Mouse (Mus musculus) macrophage (primary cell): ENCODE results near the gene Lrrc4c. TPM values are rescaled to one million over a fixed set of nuclear protein-coding genes. Genes with fewer than 3 reads are reported as not detected.

ENCODE experiments used
- H3K27ac ChIP-seq: fragments of 350-480 bp; formaldehyde crosslinking; 2 replicates; pipeline ENCODE4 v1.9.0; 2021
- H3K36me3 ChIP-seq: fragments of 350-480 bp; formaldehyde crosslinking; 2 replicates; pipeline ENCODE4 v1.9.0; 2021; ENCODE audit errors: inconsistent target
- H3K4me3 ChIP-seq: fragments of 350-480 bp; formaldehyde crosslinking; 2 replicates; pipeline ENCODE4 v1.9.0; 2021; ENCODE audit errors: inconsistent target
- H3K79me2 ChIP-seq: fragments of 350-480 bp; formaldehyde crosslinking; 2 replicates; pipeline ENCODE4 v1.9.0; 2021; ENCODE audit errors: inconsistent target
- WGBS: methylation state at CpG from one replicate; pipeline ENCODE4 v1.1.7; 2026; ENCODE audit warnings: inconsistent platforms; ENCODE audit not compliant: missing documents; 5-methylcytosine and 5-hydroxymethylcytosine counted together
- polyA plus RNA-seq: library from polyadenylated mRNA; stranded (reverse); fragments of 250-400 nt; gene quantifications from 3 replicates; pipeline ENCODE4 v1.2.4, GENCODE M21; 2018; ENCODE audit warnings: inconsistent platforms

Gene Lrrc4c
- polyA plus RNA-seq, 1 experiment from 2014 or later: not detected

- Histone ChIP-seq H3K27ac (no peak overlapping the region), H3K4me3 (no peak overlapping the region), H3K36me3 (no peaks in the 10 kb centered on the region), H3K79me2 (no peaks in the 10 kb centered on the region)
- 81% methylated on average over 10 of the region's 10 CpGs for WGBS
Measured at GRCm38 (mm10) chr2:97478175-97478924, 1160.4 kb downstream of the Lrrc4c start.

GRCm38 (mm10) chr2:97478925-97479298, 1160.9 kb downstream of the Lrrc4c start:
- 90% methylated on average over 4 of the region's 4 CpGs for WGBS
- Histone ChIP-seq H3K4me3 (no peak overlapping the region), H3K79me2 (no peaks in the 10 kb centered on the region), H3K36me3 (no peaks in the 10 kb centered on the region), H3K27ac (no peak overlapping the region)

GRCm38 (mm10) chr2:97484990-97485389, 1167.0 kb downstream of the Lrrc4c start:
- Histone ChIP-seq H3K79me2 (no peaks in the 10 kb centered on the region), H3K36me3 (no peaks in the 10 kb centered on the region), H3K4me3 (no peak overlapping the region), H3K27ac (no peak overlapping the region)
- WGBS: 79% methylated on average over 1 of the region's 1 CpGs

GRCm38 (mm10) chr2:97485609-97486008, 1167.6 kb downstream of the Lrrc4c start:
- no peak overlapping the region for H3K4me3 ChIP-seq
- WGBS: 90% methylated on average over 2 of the region's 2 CpGs
- H3K79me2 ChIP-seq: no peaks in the 10 kb centered on the region
- H3K27ac ChIP-seq: no peak overlapping the region
- no peaks in the 10 kb centered on the region for H3K36me3 ChIP-seq

- H3K36me3 ChIP-seq: no peaks in the 10 kb centered on the region
- no peak overlapping the region for H3K4me3 ChIP-seq
- H3K79me2 ChIP-seq: no peaks in the 10 kb centered on the region
- H3K27ac ChIP-seq: no peak overlapping the region
- WGBS: 81% methylated on average over 5 of the region's 5 CpGs
Measured at GRCm38 (mm10) chr2:97487567-97487966, 1169.6 kb downstream of the Lrrc4c start.

- Histone ChIP-seq H3K36me3 (no peaks in the 10 kb centered on the region), H3K79me2 (no peaks in the 10 kb centered on the region), H3K4me3 (no peak overlapping the region), H3K27ac (no peak overlapping the region)
Measured at GRCm38 (mm10) chr2:97497069-97497468, 1179.1 kb downstream of the Lrrc4c start.

GRCm38 (mm10) chr2:97502501-97502900, 1184.5 kb downstream of the Lrrc4c start:
- Histone ChIP-seq H3K79me2 (no peaks in the 10 kb centered on the region), H3K36me3 (no peaks in the 10 kb centered on the region), H3K27ac (no peak overlapping the region), H3K4me3 (no peak overlapping the region)
- 78% methylated on average over 1 of the region's 1 CpGs for WGBS

- no peak overlapping the region for H3K27ac ChIP-seq
- no peak overlapping the region for H3K4me3 ChIP-seq
- 34% methylated on average over 5 of the region's 5 CpGs for WGBS
- no peaks in the 10 kb centered on the region for H3K36me3 ChIP-seq
- H3K79me2 ChIP-seq: no peaks in the 10 kb centered on the region
Measured at GRCm38 (mm10) chr2:97504902-97505301, 1186.9 kb downstream of the Lrrc4c start.

GRCm38 (mm10) chr2:97524256-97524922, 1206.4 kb downstream of the Lrrc4c start:
- H3K27ac ChIP-seq: no peak overlapping the region
- whole genome bisulfite sequencing: 72% methylated on average over 2 of the region's 2 CpGs
- no peaks in the 10 kb centered on the region for H3K79me2 ChIP-seq
- no peak overlapping the region for H3K4me3 ChIP-seq
- no peaks in the 10 kb centered on the region for H3K36me3 ChIP-seq

- H3K4me3 ChIP-seq: no peak overlapping the region
- H3K36me3 ChIP-seq: no peaks in the 10 kb centered on the region
- WGBS: 92% methylated on average over 1 of the region's 2 CpGs
- no peaks in the 10 kb centered on the region for H3K79me2 ChIP-seq
- H3K27ac ChIP-seq: no peak overlapping the region
Measured at GRCm38 (mm10) chr2:97525107-97525506, 1207.1 kb downstream of the Lrrc4c start.

GRCm38 (mm10) chr2:97530622-97531021, 1212.7 kb downstream of the Lrrc4c start:
- H3K4me3 ChIP-seq: no peak overlapping the region
- 67% methylated on average over 4 of the region's 4 CpGs for WGBS
- H3K36me3 ChIP-seq: no peaks in the 10 kb centered on the region
- no peak overlapping the region for H3K27ac ChIP-seq
- H3K79me2 ChIP-seq: no peaks in the 10 kb centered on the region

- Histone ChIP-seq H3K79me2 (no peaks in the 10 kb centered on the region), H3K4me3 (no peak overlapping the region), H3K27ac (no peak overlapping the region), H3K36me3 (no peaks in the 10 kb centered on the region)
- WGBS: 82% methylated on average over 10 of the region's 10 CpGs
Measured at GRCm38 (mm10) chr2:97543691-97544672, 1226.0 kb downstream of the Lrrc4c start.

- Histone ChIP-seq H3K4me3 (no peak overlapping the region), H3K36me3 (no peaks in the 10 kb centered on the region), H3K79me2 (no peaks in the 10 kb centered on the region), H3K27ac (no peak overlapping the region)
Measured at GRCm38 (mm10) chr2:97544673-97545071, 1226.7 kb downstream of the Lrrc4c start.

- no peak overlapping the region for H3K4me3 ChIP-seq
- no peaks in the 10 kb centered on the region for H3K79me2 ChIP-seq
- H3K36me3 ChIP-seq: no peaks in the 10 kb centered on the region
- H3K27ac ChIP-seq: no peak overlapping the region
- WGBS: 70% methylated on average over 1 of the region's 1 CpGs
Measured at GRCm38 (mm10) chr2:97545946-97546345, 1228.0 kb downstream of the Lrrc4c start.

GRCm38 (mm10) chr2:97564509-97564908, 1246.5 kb downstream of the Lrrc4c start:
- no peaks in the 10 kb centered on the region for H3K36me3 ChIP-seq

More at GRCm38 (mm10) chr2:97564509-97564908, 1246.5 kb downstream of the Lrrc4c start:
- no peak overlapping the region for H3K4me3 ChIP-seq
- 69% methylated on average over 1 of the region's 2 CpGs for WGBS
- H3K79me2 ChIP-seq: no peaks in the 10 kb centered on the region
- no peak overlapping the region for H3K27ac ChIP-seq
